Mouse (Mus musculus) CH12.LX (cell line): ENCODE results near the gene Coa7. TPM values are rescaled to one million over a fixed set of nuclear protein-coding genes. Genes with fewer than 3 reads are reported as not detected.

Source experiments
- DNase-seq: peaks from one replicate; pipeline ENCODE4 v3.0.0-alpha.2; 2013; ENCODE audit errors: extremely low read depth
- H3K27ac ChIP-seq: 2 replicates; pipeline ENCODE4 v1.5.1; 2012; ENCODE audit warnings: low read depth, mild to moderate bottlenecking, control low read depth, moderate library complexity; ENCODE audit not compliant: insufficient read depth
- H3K27me3 ChIP-seq: replicated peaks from 2 replicates; pipeline ENCODE3; 2012; ENCODE audit warnings: inconsistent platforms
- H3K36me3 ChIP-seq, 2 experiments: replicated peaks in 1 of 2; 2 replicates each; pipeline versions ENCODE3 to v1.6.1; 2012; ENCODE audit warnings: inconsistent platforms in 1 of 2, low read length in 1 of 2, mild to moderate bottlenecking in 1 of 2, mixed read lengths in 1 of 2, moderate library complexity in 1 of 2; ENCODE audit not compliant: control insufficient read depth in 1 of 2, insufficient read depth in 1 of 2
- H3K4me1 ChIP-seq, 2 experiments: 2 replicates each; pipeline ENCODE4 v1.6.1; 2012; ENCODE audit warnings: inconsistent platforms in 1 of 2, moderate library complexity in 1 of 2; ENCODE audit not compliant: insufficient read depth in 2 of 2, control insufficient read depth in 1 of 2
- H3K4me2 ChIP-seq: 2 replicates; pipeline ENCODE4 v1.6.1; 2012; ENCODE audit warnings: low read depth, mild to moderate bottlenecking, control low read depth; ENCODE audit not compliant: poor library complexity, insufficient read depth, severe bottlenecking
- H3K4me3 ChIP-seq, 3 experiments: fragments of 150-350 bp in 1 of 3; sonication (generic) in 1 of 3; replicated peaks in 1 of 3; 2 replicates each; pipeline versions ENCODE3 to v1.5.1; 2011 to 2012; ENCODE audit warnings: low read depth in 2 of 3, low read length in 2 of 3, mild to moderate bottlenecking in 2 of 3, moderate library complexity in 2 of 3, control low read depth in 1 of 3, improper control_type of control experiment in 1 of 3, inconsistent platforms in 1 of 3, mixed read lengths in 1 of 3; ENCODE audit not compliant: poor library complexity in 1 of 3
- H3K79me2 ChIP-seq: replicated peaks from 2 replicates; pipeline ENCODE4 v1.6.1; 2012; ENCODE audit warnings: mild to moderate bottlenecking, moderate library complexity; ENCODE audit not compliant: control insufficient read depth, poor library complexity, insufficient read depth, severe bottlenecking; ENCODE audit errors: extremely low read depth
- H3K9ac ChIP-seq: 2 replicates; pipeline ENCODE4 v1.6.1; 2012; ENCODE audit warnings: low read depth, mild to moderate bottlenecking, control low read depth, moderate library complexity; ENCODE audit not compliant: insufficient read depth
- H3K9me3 ChIP-seq: replicated peaks from 2 replicates; pipeline ENCODE3; 2012; ENCODE audit warnings: low read length, inconsistent platforms, mixed read lengths
- CHD1 ChIP-seq: IDR thresholded peaks from 2 replicates; pipeline ENCODE4 v1.6.1; 2012; ENCODE audit warnings: low read depth, low read length, improper control_type of control experiment, inconsistent platforms
- CHD2 ChIP-seq: IDR thresholded peaks from 2 replicates; pipeline ENCODE4 v1.6.1; 2011; ENCODE audit warnings: low read length, improper control_type of control experiment
- CTCF ChIP-seq, 2 experiments: IDR thresholded peaks in 1 of 2; conservative IDR thresholded peaks in 1 of 2; 2 replicates each; pipeline ENCODE4 v1.5.1; 2011 to 2012; ENCODE audit warnings: low read depth in 2 of 2, low read length in 2 of 2, improper control_type of control experiment in 1 of 2, inconsistent platforms in 1 of 2, mild to moderate bottlenecking in 1 of 2, moderate library complexity in 1 of 2
- ETS1 ChIP-seq: conservative IDR thresholded peaks from 2 replicates; pipeline ENCODE4 v1.6.1; 2012; ENCODE audit warnings: low read depth, mild to moderate bottlenecking, inconsistent platforms, low read length, improper control_type of control experiment, moderate library complexity
- GABPA ChIP-seq: IDR thresholded peaks from 2 replicates; pipeline ENCODE4 v1.6.1; 2012; ENCODE audit warnings: low read depth, low read length, improper control_type of control experiment, inconsistent platforms; ENCODE audit not compliant: insufficient replicate concordance
- HCFC1 ChIP-seq: IDR thresholded peaks from 2 replicates; pipeline ENCODE4 v1.6.1; 2012; ENCODE audit warnings: low read depth, mild to moderate bottlenecking, inconsistent platforms, low read length, improper control_type of control experiment
- IRF4 ChIP-seq: IDR thresholded peaks from 2 replicates; pipeline ENCODE4 v1.6.1; 2014; ENCODE audit warnings: low read depth, mild to moderate bottlenecking, inconsistent platforms, low read length, improper control_type of control experiment
- MAZ ChIP-seq: IDR thresholded peaks from 2 replicates; pipeline ENCODE4 v1.6.1; 2012; ENCODE audit warnings: low read depth, mild to moderate bottlenecking, inconsistent platforms, low read length, improper control_type of control experiment, moderate library complexity
- MEF2A ChIP-seq: IDR thresholded peaks from 2 replicates; pipeline ENCODE4 v1.6.1; 2014; ENCODE audit warnings: low read depth, mild to moderate bottlenecking, inconsistent platforms, low read length, improper control_type of control experiment, borderline replicate concordance
- MXI1 ChIP-seq: IDR thresholded peaks from 2 replicates; pipeline ENCODE4 v1.6.1; 2011; ENCODE audit warnings: mild to moderate bottlenecking, low read depth, low read length, improper control_type of control experiment
- MYC ChIP-seq: IDR thresholded peaks from 2 replicates; pipeline ENCODE4 v1.6.1; 2011; ENCODE audit warnings: low read depth, mild to moderate bottlenecking, improper control_type of control experiment, low read length
- PAX5 ChIP-seq: IDR thresholded peaks from 2 replicates; pipeline ENCODE4 v1.6.1; 2012; ENCODE audit warnings: low read length, inconsistent platforms, mixed read lengths
- POLR2AphosphoS2 ChIP-seq: IDR thresholded peaks from 2 replicates; pipeline ENCODE4 v1.6.1; 2011; ENCODE audit warnings: low read depth, low read length, improper control_type of control experiment
- SIN3A ChIP-seq: IDR thresholded peaks from 2 replicates; pipeline ENCODE4 v1.6.1; 2012; ENCODE audit warnings: low read length, improper control_type of control experiment, inconsistent platforms
- SMC3 ChIP-seq: IDR thresholded peaks from 2 replicates; pipeline ENCODE4 v1.6.1; 2011; ENCODE audit warnings: low read depth, low read length, improper control_type of control experiment
- TBP ChIP-seq: conservative IDR thresholded peaks from 2 replicates; pipeline ENCODE4 v1.6.1; 2011; ENCODE audit warnings: low read depth, low read length, improper control_type of control experiment
- TCF12 ChIP-seq: IDR thresholded peaks from 2 replicates; pipeline ENCODE4 v1.6.1; 2014; ENCODE audit warnings: low read depth, mild to moderate bottlenecking, inconsistent platforms, low read length, improper control_type of control experiment
- USF1 ChIP-seq: IDR thresholded peaks from 2 replicates; pipeline ENCODE4 v1.6.1; 2014; ENCODE audit warnings: low read depth, mild to moderate bottlenecking, inconsistent platforms, low read length, improper control_type of control experiment
- USF2 ChIP-seq: conservative IDR thresholded peaks from 2 replicates; pipeline ENCODE4 v1.6.1; 2011; ENCODE audit warnings: low read depth, low read length, improper control_type of control experiment
- dilution Hi-C: fragments of 300-500 bp; cut with MboI; formaldehyde crosslinking; loops from 2 replicates; pipeline ENCODE4 v1.14.3; 2020; ENCODE audit warnings: low sequenced_read_pairs; ENCODE audit not compliant: extremely low pct_unique_long_range_greater_than_20kb, extremely low pct_ligation_motif_present
- in situ Hi-C: fragments of 300-500 bp; cut with MboI; formaldehyde crosslinking; loops from 3 replicates; pipeline ENCODE4 v1.14.3; 2019; ENCODE audit warnings: low sequenced_read_pairs, low pct_ligation_motif_present, low pct_unique_long_range_greater_than_20kb, mixed read lengths
- polyA plus RNA-seq: library from polyadenylated mRNA; unstranded; fragments of >175 nt; gene quantifications from 2 replicates; pipeline ENCODE4 v1.2.1, GENCODE M21; 2012; ENCODE audit warnings: low read depth; ENCODE audit not compliant: insufficient read length
- total RNA-seq, 2 experiments: library from RNA; depleted of rRNA; stranded (reverse); fragments of 300-350 nt in 1 of 2; fragments of >200 nt in 1 of 2; gene quantifications; 2 replicates each; pipeline ENCODE4 v1.2.3; 2012 to 2014

The Coa7 gene
- total and polyA plus RNA-seq, 3 experiments, result 18.7 to 73.8 (median 24.2) TPM

DNA sequence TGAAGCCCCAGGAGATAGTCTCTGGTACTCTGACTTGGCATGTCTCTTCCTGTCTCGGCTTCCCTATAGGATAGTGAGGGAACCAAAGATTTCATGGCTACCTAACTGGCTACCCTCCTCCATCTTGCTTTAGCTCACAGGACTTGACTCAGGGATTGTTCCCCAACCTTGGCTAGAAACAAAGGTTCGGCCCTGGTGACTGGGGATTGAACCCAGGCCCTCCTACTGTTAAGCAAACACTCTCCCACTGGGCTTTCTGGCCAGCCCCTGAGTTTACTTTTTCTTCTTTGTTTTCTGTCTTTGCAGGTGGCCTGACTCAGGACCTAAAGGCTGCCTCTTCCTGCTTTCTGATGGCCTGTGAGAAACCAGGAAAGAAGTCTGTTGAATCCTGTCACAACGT is 9.9 kb downstream of the Coa7 start:
- H3K4me3 ChIP-seq, result no peak overlapping the region
- peaks cover 24 to 76% of the 10 kb centered on the region in 2 experiments for H3K36me3 ChIP-seq
- in situ Hi-C loops, result loop anchor here (25.0 kb wide), 1 partner anchor 224 kb away; no protein-coding TSS in a partner anchor
- DNase-seq, result no peak
- H3K9ac ChIP-seq, result no peak overlapping the region
- H3K9me3 ChIP-seq, result no peaks in the 10 kb centered on the region
- TF ChIP-seq IRF4 (no peak), CHD2 (no peak), CTCF (conservative IDR thresholded peaks at IDR 0.05 in 1 of 2, IDR thresholded peaks at IDR 0.05 in 1 of 2; ENCODE audit: low read depth in 2 of 2, low read length in 2 of 2) (no peak), TBP (no peak), MAZ (no peak)
- dilution Hi-C loops, result no loop called here
- no peak overlapping the region for H3K27ac ChIP-seq
- H3K27me3 ChIP-seq, result no peaks in the 10 kb centered on the region
- H3K4me1 ChIP-seq, result peaks cover 0 to 4% of the 10 kb centered on the region in 2 experiments; a peak in 1 of 4 replicates
- H3K79me2 ChIP-seq, result 0 out of 2 replicates have a peak, but pooled peaks cover 1% of the 10 kb centered on the region
- H3K4me2 ChIP-seq, result no peak overlapping the region

DNA sequence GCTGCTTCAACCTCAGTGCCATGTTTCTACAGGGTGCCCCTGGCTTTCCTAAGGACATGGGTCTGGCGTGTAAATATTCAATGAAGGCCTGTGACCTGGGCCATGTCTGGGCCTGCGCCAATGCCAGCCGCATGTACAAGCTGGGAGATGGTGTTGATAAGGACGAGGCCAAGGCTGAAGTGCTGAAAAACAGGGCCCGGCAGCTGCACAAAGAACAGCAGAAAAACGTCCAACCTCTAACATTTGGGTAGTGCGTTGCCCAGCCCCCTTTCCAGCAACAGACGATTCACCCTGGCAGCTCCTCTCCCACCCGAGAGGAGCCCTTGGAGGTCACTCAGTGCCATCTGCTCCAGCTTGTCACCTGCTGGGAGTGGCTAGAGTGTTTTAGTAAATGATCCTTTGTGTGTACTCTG is 10.4 kb downstream of the Coa7 start:
- Histone ChIP-seq H3K36me3 (peaks cover 24 to 73% of the 10 kb centered on the region in 2 experiments), H3K79me2 (no peaks in the 10 kb centered on the region), H3K9ac (no peak overlapping the region), H3K27ac (no peak overlapping the region), H3K4me1 (peaks cover 0 to 4% of the 10 kb centered on the region in 2 experiments; a peak in 1 of 4 replicates), H3K9me3 (no peaks in the 10 kb centered on the region), H3K4me3 (no peak overlapping the region), H3K4me2 (no peak overlapping the region), H3K27me3 (no peaks in the 10 kb centered on the region)
- TF ChIP-seq USF2 (no peak), GABPA (no peak), ETS1 (no peak), HCFC1 (no peak), SMC3 (no peak)
- no peak for DNase-seq
- dilution Hi-C loops, result no loop called here
- in situ Hi-C loops, result loop anchor here (25.0 kb wide), 1 partner anchor 224 kb away; no protein-coding TSS in a partner anchor

DNA sequence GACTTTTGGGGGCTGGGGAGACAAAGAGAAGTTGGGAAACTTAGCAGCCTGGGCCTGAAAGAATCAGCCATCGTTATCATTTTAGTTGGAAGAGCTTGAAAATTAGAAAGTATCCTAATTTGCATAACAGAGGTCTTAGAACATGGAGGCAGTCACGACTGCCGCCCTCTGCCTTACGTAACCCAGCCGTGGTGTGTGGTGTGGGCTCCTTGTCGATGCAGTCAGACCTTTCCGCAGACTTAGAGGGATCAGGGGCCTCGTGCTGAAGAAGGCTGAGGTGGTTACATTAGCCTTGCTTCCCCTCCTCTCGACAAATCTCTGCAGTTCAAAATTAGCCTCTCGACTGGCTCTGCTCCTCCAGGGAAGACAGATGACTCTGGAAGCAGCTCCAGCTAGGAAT is 10.9 kb downstream of the Coa7 start:
- Histone ChIP-seq H3K4me3 (no peak overlapping the region), H3K4me1 (peaks cover 0 to 1% of the 10 kb centered on the region in 2 experiments; a peak in 1 of 4 replicates), H3K9ac (no peak overlapping the region), H3K79me2 (no peaks in the 10 kb centered on the region), H3K27ac (no peak overlapping the region), H3K4me2 (no peak overlapping the region), H3K36me3 (peaks cover 21 to 70% of the 10 kb centered on the region in 2 experiments), H3K27me3 (no peaks in the 10 kb centered on the region), H3K9me3 (no peaks in the 10 kb centered on the region)
- DNase-seq, result no peak
- TF ChIP-seq SMC3, result no peak
- no peak for TF ChIP-seq CTCF (conservative IDR thresholded peaks at IDR 0.05 in 1 of 2, IDR thresholded peaks at IDR 0.05 in 1 of 2; ENCODE audit: low read depth in 2 of 2, low read length in 2 of 2)
- no peak for TF ChIP-seq PAX5
- TF ChIP-seq IRF4, result no peak
- TF ChIP-seq USF1, result no peak
- TF ChIP-seq TCF12, result no peak
- no peak for TF ChIP-seq POLR2AphosphoS2
- no peak for TF ChIP-seq CHD1
- TF ChIP-seq MYC, result no peak
- TF ChIP-seq MXI1, result no peak
- TF ChIP-seq ETS1, result no peak
- no peak for TF ChIP-seq MAZ
- no peak for TF ChIP-seq SIN3A
- TF ChIP-seq MEF2A, result no peak
- TF ChIP-seq USF2, result no peak
- no peak for TF ChIP-seq TBP
- in situ Hi-C loops (loop anchor here (25.0 kb wide), 1 partner anchor 223 kb away; no protein-coding TSS in a partner anchor), dilution Hi-C loops (no loop called here)
